Mouse (Mus musculus): ENCODE measurements around the gene Zfhx3.

DNA sequence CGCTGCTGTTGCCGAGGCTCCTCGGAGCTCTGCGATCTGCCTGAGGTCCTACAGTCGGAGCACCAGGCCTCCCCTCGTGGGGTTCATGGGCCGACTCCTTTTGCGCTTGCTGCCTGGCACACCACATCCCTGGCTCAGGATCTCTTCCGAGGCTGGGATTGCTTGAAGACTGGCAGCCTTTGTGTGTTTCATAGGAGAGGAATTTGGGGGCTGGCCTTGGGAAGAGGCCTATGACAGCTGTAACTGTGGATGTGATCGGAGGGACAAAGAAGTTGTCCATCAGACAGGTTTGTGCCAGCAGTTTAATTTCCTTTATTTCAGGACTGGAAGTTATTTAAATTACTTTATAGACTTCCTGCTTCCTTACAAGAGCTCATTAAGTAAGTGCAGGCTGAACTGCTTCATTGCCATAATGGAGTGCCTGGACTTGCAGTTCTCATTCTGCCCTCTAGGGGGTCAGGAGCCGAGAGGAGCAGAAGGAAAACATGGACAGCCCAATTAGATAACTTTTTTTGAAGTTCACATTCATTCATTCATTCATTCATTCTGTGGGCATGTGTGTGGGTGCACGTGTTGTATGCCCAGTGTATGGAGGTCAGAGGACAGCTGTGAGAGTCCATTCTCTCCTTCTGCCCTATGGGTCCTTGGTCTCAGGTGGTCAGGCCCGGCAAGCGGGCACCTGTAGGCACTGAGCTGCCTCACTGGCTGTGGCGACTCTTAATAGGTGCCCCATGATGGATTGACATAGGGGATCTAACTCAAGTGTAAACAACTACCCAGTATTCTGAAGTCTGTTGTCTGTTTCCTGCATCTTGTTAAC is 817.3 kb downstream of the Zfhx3 start:
- TF ChIP-seq CTCF (IDR thresholded peaks at IDR 0.05; ENCODE audit: low read depth, low read length) (peak; percentile 69; the same call in 1 of the 2 replicates), POLR2A (IDR thresholded peaks at IDR 0.05; ENCODE audit: extremely low read depth, insufficient read depth, low read length) (no peak)
